Mouse (Mus musculus) small intestine, adult 2 months (tissue): ENCODE measurements around the gene Lrfn2.
A peak's percentile ranks its signal among the peaks of the same experiment; 100 is the strongest.

Experiments used
- CTCF ChIP-seq: fragments of 200-500 bp; IDR thresholded peaks from 2 replicates; pipeline ENCODE4 v1.5.1; 2012; ENCODE audit warnings: low read depth, mild to moderate bottlenecking, control low read depth, inconsistent platforms, low read length, moderate library complexity, mixed read lengths; ENCODE audit not compliant: insufficient replicate concordance, insufficient read length; ENCODE audit errors: extremely low read depth
- POLR2A ChIP-seq: fragments of 200-500 bp; IDR thresholded peaks from 2 replicates; pipeline ENCODE4 v1.6.1; 2012; ENCODE audit warnings: low read depth, mild to moderate bottlenecking, control low read depth, inconsistent platforms, low read length, moderate library complexity

- TF ChIP-seq POLR2A (no peak), CTCF (0 out of 2 replicates have a peak, but pooled peaks have one; percentile 4)
Measured at GRCm38 (mm10) chr17:48930994-48931393, 1.2 kb upstream of the Lrfn2 start.
